Comparison of ENCODE assay signal across 7 mouse cellular contexts in the genomic region with DNA sequence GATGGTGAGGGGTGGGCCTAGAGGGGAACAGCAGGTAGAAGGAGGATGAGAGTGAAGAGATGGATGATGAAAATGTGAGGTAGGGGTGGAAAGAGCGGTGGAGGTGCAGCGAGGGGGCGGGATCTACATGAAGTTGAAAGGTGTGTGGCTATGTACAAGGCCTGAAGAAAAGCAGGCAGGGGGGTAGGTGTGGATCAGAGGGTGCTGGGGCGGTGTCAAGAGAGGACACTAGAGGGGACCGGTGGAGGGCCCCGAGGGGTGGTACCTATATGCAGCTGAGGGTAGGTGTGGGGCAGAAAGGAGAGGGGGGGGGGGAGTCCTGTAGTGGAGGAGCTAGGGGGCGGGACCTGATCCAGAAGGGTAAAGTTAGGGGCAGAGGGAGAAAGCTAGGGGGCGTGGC. TPM values are rescaled to one million over a fixed set of nuclear protein-coding genes. Genes with fewer than 3 reads are reported as not detected.
DNase-seq lines count a peak whose midpoint lies in the region; ATAC-seq and TF ChIP-seq lines count a peak whose summit lies in the region.

No protein-coding gene starts in this region.

- peak overlapping the region; percentile 94 for H3K27ac ChIP-seq in lung, embryonic 14.5 days (ENCODE audit: low read depth)
- H3K27ac ChIP-seq in forebrain, embryonic 10.5 days, result peak overlapping the region; percentile 95
- 0 out of 2 replicates have a peak overlapping the region, but pooled peaks have one; percentile 19 for H3K27ac ChIP-seq in intestine, embryonic 16.5 days (ENCODE audit: low read length)
- H3K27ac ChIP-seq in neural tube, embryonic 15.5 days (replicated peaks), result peak overlapping the region; percentile 91

- no peak overlapping the region for H3K9ac ChIP-seq in lung, embryonic 14.5 days
- H3K9ac ChIP-seq in intestine, embryonic 16.5 days (ENCODE audit: low read depth, low read length), result no peak overlapping the region
- H3K9ac ChIP-seq in neural tube, embryonic 15.5 days (replicated peaks), result 0 out of 2 replicates have a peak overlapping the region, but pooled peaks have one; percentile 14

- ATAC-seq in lung, embryonic 14.5 days (ENCODE audit: insufficient read depth), result peak; percentile 39
- ATAC-seq in intestine, embryonic 16.5 days, result peak; percentile 29
- peak; percentile 52 for ATAC-seq in neural tube, embryonic 15.5 days (ENCODE audit: low FRiP score)

- peak overlapping the region; percentile 81 for H3K4me3 ChIP-seq in lung, embryonic 14.5 days (ENCODE audit: low read depth, low read length)
- peak overlapping the region; percentile 87 for H3K4me3 ChIP-seq in forebrain, embryonic 10.5 days
- peak overlapping the region; percentile 83 for H3K4me3 ChIP-seq in intestine, embryonic 16.5 days (ENCODE audit: low read length)
- H3K4me3 ChIP-seq in neural tube, embryonic 15.5 days (replicated peaks), result peak overlapping the region; percentile 95

- 23% methylated on average over 8 of the region's 8 CpGs for WGBS in lung, embryonic 14.5 days
- 15% methylated on average over 7 of the region's 8 CpGs for WGBS in forebrain, embryonic 10.5 days
- 26% methylated on average over 8 of the region's 8 CpGs for WGBS in intestine, embryonic 16.5 days
- 23% methylated on average over 8 of the region's 8 CpGs for WGBS in neural tube, embryonic 15.5 days

- no peak for DNase-seq in lung, embryonic 14.5 days
- no peak for DNase-seq in lung, postnatal 14 days
- DNase-seq in forebrain, embryonic 10.5 days (ENCODE audit: extremely low spot score, low spot score), result peak; percentile 23
- no peak for DNase-seq in layer of hippocampus, postnatal 10 days (ENCODE audit: low spot score in 2 of 2)
- no peak for DNase-seq in cerebellum, adult 9-11 months

- peaks cover 13% of the 10 kb centered on the region for H3K4me1 ChIP-seq in lung, embryonic 14.5 days (ENCODE audit: insufficient read depth)
- H3K4me1 ChIP-seq in forebrain, embryonic 10.5 days, result peaks cover 33% of the 10 kb centered on the region
- H3K4me1 ChIP-seq in intestine, embryonic 16.5 days (ENCODE audit: control insufficient read depth, insufficient read depth, low read length), result peaks cover 15% of the 10 kb centered on the region
- peaks cover 49% of the 10 kb centered on the region for H3K4me1 ChIP-seq in neural tube, embryonic 15.5 days

- H3K36me3 ChIP-seq in lung, embryonic 14.5 days (ENCODE audit: insufficient read depth), result no peaks in the 10 kb centered on the region
- 0 out of 2 replicates have a peak, but pooled peaks cover 5% of the 10 kb centered on the region for H3K36me3 ChIP-seq in forebrain, embryonic 10.5 days (replicated peaks)
- H3K36me3 ChIP-seq in intestine, embryonic 16.5 days (ENCODE audit: control insufficient read depth, insufficient read depth, low read length), result no peaks in the 10 kb centered on the region
- H3K36me3 ChIP-seq in neural tube, embryonic 15.5 days, result no peaks in the 10 kb centered on the region

- TF ChIP-seq CTCF in lung, embryonic 14.5 days (IDR thresholded peaks at IDR 0.05; ENCODE audit: low read depth), result no peak

- no peaks in the 10 kb centered on the region for H3K27me3 ChIP-seq in lung, embryonic 14.5 days (ENCODE audit: insufficient read depth, low read length)
- peaks cover 18% of the 10 kb centered on the region for H3K27me3 ChIP-seq in forebrain, embryonic 10.5 days (ENCODE audit: poor library complexity, severe bottlenecking)
- H3K27me3 ChIP-seq in intestine, embryonic 16.5 days (replicated peaks; ENCODE audit: control insufficient read depth, insufficient read depth, low read length), result no peaks in the 10 kb centered on the region
- no peaks in the 10 kb centered on the region for H3K27me3 ChIP-seq in neural tube, embryonic 15.5 days (replicated peaks)

- H3K9me3 ChIP-seq in lung, embryonic 14.5 days (ENCODE audit: low read depth, low read length), result no peaks in the 10 kb centered on the region
- H3K9me3 ChIP-seq in forebrain, embryonic 10.5 days, result no peaks in the 10 kb centered on the region
- no peaks in the 10 kb centered on the region for H3K9me3 ChIP-seq in intestine, embryonic 16.5 days (ENCODE audit: control insufficient read depth, low read length)
- no peaks in the 10 kb centered on the region for H3K9me3 ChIP-seq in neural tube, embryonic 15.5 days (replicated peaks)

- H3K4me2 ChIP-seq in lung, embryonic 14.5 days, result peak overlapping the region; percentile 81
- H3K4me2 ChIP-seq in intestine, embryonic 16.5 days (ENCODE audit: low read depth, low read length), result peak overlapping the region; percentile 66
- peak overlapping the region; percentile 71 for H3K4me2 ChIP-seq in neural tube, embryonic 15.5 days

RNA-seq across cellular contexts. Expression of a gene that starts 1.2 kb away (rescaled TPM):
- 27.0 and 28.3 TPM in 2 replicates for polyA plus RNA-seq in lung, embryonic 14.5 days (2014; fragmentation: Nextera tagmentation; extraction: Ambion mirVana)
- polyA plus RNA-seq in forebrain, embryonic 10.5 days (2016; fragmentation: Nextera tagmentation; extraction: Ambion mirVana), result 12.1 and 13.0 TPM in 2 replicates
- polyA plus RNA-seq in intestine, embryonic 16.5 days (2015; fragmentation: Nextera tagmentation; extraction: Ambion mirVana), result 3.5 and 5.0 TPM in 2 replicates
- 22.4 and 23.7 TPM in 2 replicates for polyA plus RNA-seq in neural tube, embryonic 15.5 days (2015; fragmentation: Nextera tagmentation; extraction: Ambion mirVana)
- total RNA-seq in layer of hippocampus, postnatal 10 days (2021), result 10 to 100 TPM; 41.9 to 42.3 TPM

Comparison
In these comparisons a context has a peak if more than half of its experiments do, and no peak if none do; other contexts are left out.
1. H3K27ac ChIP-seq: peak in every context shown above with its lines; median percentile 95 in forebrain, embryonic 10.5 days; 94 in lung, embryonic 14.5 days; 91 in neural tube, embryonic 15.5 days; 19 in intestine, embryonic 16.5 days.